Mouse (Mus musculus) liver, embryonic 14.5 days (tissue): ENCODE results near the gene Arsb. TPM values are rescaled to one million over a fixed set of nuclear protein-coding genes. Genes with fewer than 3 reads are reported as not detected.

Experiments used
- ATAC-seq: fragments of 200-750 bp; cut with Nextera tagmentation; 2 replicates; pipeline ENCODE4 v1.8.0; 2017; ENCODE audit warnings: moderate number of reproducible peaks, mild to moderate bottlenecking, moderate library complexity; ENCODE audit not compliant: insufficient read depth
- DNase-seq, 3 experiments: peaks; one replicate each; pipeline ENCODE4 v3.0.0-alpha.2; 2012 to 2013; ENCODE audit warnings: low read depth in 3 of 3, low spot score in 3 of 3
- H3K27ac ChIP-seq: fragments of 300-500 bp; sonication (generic); 2 replicates; pipeline ENCODE4 v1.5.1; 2014; ENCODE audit warnings: moderate library complexity, mild to moderate bottlenecking, control low read depth, inconsistent platforms
- H3K27me3 ChIP-seq: fragments of 300-500 bp; sonication (generic); 2 replicates; pipeline ENCODE4 v1.6.1; 2014; ENCODE audit warnings: mild to moderate bottlenecking, low read length, moderate library complexity; ENCODE audit not compliant: control insufficient read depth, insufficient read depth
- H3K36me3 ChIP-seq: fragments of 300-500 bp; sonication (generic); replicated peaks from 2 replicates; pipeline ENCODE4 v1.6.1; 2014; ENCODE audit warnings: low read depth; ENCODE audit not compliant: control insufficient read depth, insufficient read depth
- H3K4me1 ChIP-seq, 2 experiments: fragments of 200-500 bp in 1 of 2; fragments of 300-500 bp in 1 of 2; sonication (generic) in 1 of 2; replicated peaks; 2 replicates each; pipeline ENCODE4 v1.6.1; 2012 to 2014; ENCODE audit warnings: antibody characterized with exemption in 1 of 2, inconsistent platforms in 1 of 2, low read length in 1 of 2; ENCODE audit not compliant: control insufficient read depth in 2 of 2, insufficient read depth in 2 of 2
- H3K4me2 ChIP-seq: fragments of 300-500 bp; sonication (generic); 2 replicates; pipeline ENCODE4 v1.6.1; 2014; ENCODE audit warnings: low read depth, mild to moderate bottlenecking, control low read depth, moderate library complexity
- H3K4me3 ChIP-seq, 2 experiments: fragments of 200-500 bp in 1 of 2; fragments of 300-500 bp in 1 of 2; sonication (generic) in 1 of 2; 2 replicates each; pipeline ENCODE4 v1.5.1; 2012 to 2014; ENCODE audit warnings: low read depth in 2 of 2, low read length in 2 of 2, mild to moderate bottlenecking in 2 of 2, control low read depth in 1 of 2, inconsistent platforms in 1 of 2, moderate library complexity in 1 of 2; ENCODE audit not compliant: insufficient read depth in 1 of 2
- H3K9ac ChIP-seq: fragments of 300-500 bp; sonication (generic); replicated peaks from 2 replicates; pipeline ENCODE4 v1.6.1; 2014; ENCODE audit warnings: mild to moderate bottlenecking, control low read depth, moderate library complexity
- H3K9me3 ChIP-seq: fragments of 300-500 bp; sonication (generic); 2 replicates; pipeline ENCODE4 v1.6.1; 2016; ENCODE audit warnings: low read length, mixed read lengths; ENCODE audit not compliant: control insufficient read depth
- CTCF ChIP-seq: IDR thresholded peaks from 2 replicates; pipeline ENCODE4 v1.5.1; 2016; ENCODE audit warnings: antibody characterized with exemption, low read depth, control low read depth
- EP300 ChIP-seq: IDR thresholded peaks from 2 replicates; pipeline ENCODE4 v1.6.1; 2016; ENCODE audit warnings: antibody characterized with exemption, low read depth
- WGBS: fragments of 180-500 bp; shearing (Covaris S2); extraction: QIAGEN DNeasy Blood & Tissue Kit; methylation state at CpG from one replicate; pipeline ENCODE4 v1.1.7; 2014; ENCODE audit not compliant: insufficient replicate concordance; 5-methylcytosine and 5-hydroxymethylcytosine counted together
- polyA plus RNA-seq, 2 experiments: library from polyadenylated mRNA; depleted of rRNA in 1 of 2; stranded (reverse) in 1 of 2; unstranded in 1 of 2; fragments of >200 nt; fragmentation: Nextera tagmentation in 1 of 2; extraction: Ambion mirVana in 1 of 2; gene quantifications; 2 replicates each; pipeline versions ENCODE4 v1.2.1 to v1.2.3; 2012 to 2014

The Arsb gene
- polyA plus RNA-seq, 2 experiments: 2.8 to 4.0 TPM

GRCm38 (mm10) chr13:93951555-93951954 lies 180.1 kb downstream of the Arsb start:
- WGBS: 18% methylated on average over 6 of the region's 6 CpGs
- Histone ChIP-seq H3K27me3 (no peaks in the 10 kb centered on the region), H3K36me3 (no peaks in the 10 kb centered on the region), H3K4me2 (no peak overlapping the region), H3K27ac (no peak overlapping the region), H3K9me3 (no peaks in the 10 kb centered on the region), H3K4me3 (no peak overlapping the region), H3K4me1 (peaks cover 0 to 2% of the 10 kb centered on the region in 2 experiments; a peak in 1 of 4 replicates), H3K9ac (no peak overlapping the region)
- DNase-seq (no peak), ATAC-seq (no peak)
- no peak for TF ChIP-seq CTCF
- no peak for TF ChIP-seq EP300

GRCm38 (mm10) chr13:93952466-93952865 lies 181.0 kb downstream of the Arsb start:
- no peak for ATAC-seq
- no peak for TF ChIP-seq EP300
- TF ChIP-seq CTCF: no peak
- Histone ChIP-seq H3K4me2 (no peak overlapping the region), H3K9ac (no peak overlapping the region), H3K4me3 (no peak overlapping the region), H3K27ac (no peak overlapping the region), H3K9me3 (no peaks in the 10 kb centered on the region), H3K36me3 (no peaks in the 10 kb centered on the region), H3K4me1 (peaks cover 0 to 2% of the 10 kb centered on the region in 2 experiments; a peak in 1 of 4 replicates), H3K27me3 (no peaks in the 10 kb centered on the region)
- no peak for DNase-seq
- 67% methylated on average over 4 of the region's 4 CpGs for WGBS

GRCm38 (mm10) chr13:93957907-93958306 lies 186.5 kb downstream of the Arsb start:
- H3K9me3 ChIP-seq: no peaks in the 10 kb centered on the region
- H3K4me1 ChIP-seq: no peaks in the 10 kb centered on the region
- WGBS: 71% methylated on average over 8 of the region's 8 CpGs
- no peak overlapping the region for H3K27ac ChIP-seq
- H3K4me2 ChIP-seq: no peak overlapping the region
- H3K36me3 ChIP-seq: no peaks in the 10 kb centered on the region
- no peak for TF ChIP-seq CTCF
- no peak for TF ChIP-seq EP300
- DNase-seq (no peak), ATAC-seq (no peak)
- no peak overlapping the region for H3K4me3 ChIP-seq
- no peak overlapping the region for H3K9ac ChIP-seq
- no peaks in the 10 kb centered on the region for H3K27me3 ChIP-seq

GRCm38 (mm10) chr13:93966271-93966670 lies 194.8 kb downstream of the Arsb start:
- Histone ChIP-seq H3K27me3 (no peaks in the 10 kb centered on the region), H3K4me1 (no peaks in the 10 kb centered on the region), H3K27ac (no peak overlapping the region), H3K4me2 (no peak overlapping the region), H3K9ac (no peak overlapping the region), H3K9me3 (no peaks in the 10 kb centered on the region), H3K4me3 (no peak overlapping the region), H3K36me3 (no peaks in the 10 kb centered on the region)
- ATAC-seq: no peak
- TF ChIP-seq EP300: no peak
- DNase-seq: no peak

GRCm38 (mm10) chr13:93967138-93967537 lies 195.7 kb downstream of the Arsb start:
- Histone ChIP-seq H3K27me3 (no peaks in the 10 kb centered on the region), H3K9ac (no peak overlapping the region), H3K4me3 (no peak overlapping the region), H3K36me3 (no peaks in the 10 kb centered on the region), H3K27ac (no peak overlapping the region), H3K9me3 (no peaks in the 10 kb centered on the region), H3K4me1 (no peaks in the 10 kb centered on the region), H3K4me2 (no peak overlapping the region)
- no peak for DNase-seq
- 56% methylated on average over 9 of the region's 9 CpGs for WGBS
- TF ChIP-seq EP300: no peak
- no peak for TF ChIP-seq CTCF
- ATAC-seq: no peak
